Mouse (Mus musculus) forebrain, embryonic 13.5 days (tissue): ENCODE results near the gene Cacna2d3. TPM values are rescaled to one million over a fixed set of nuclear protein-coding genes. Genes with fewer than 3 reads are reported as not detected.

Experiments used
- ATAC-seq: fragments of 200-750 bp; cut with Nextera tagmentation; 2 replicates; pipeline ENCODE4 v1.8.0; 2017
- H3K27ac ChIP-seq: fragments of 300-500 bp; sonication (generic); 2 replicates; pipeline ENCODE4 v1.5.1; 2015; ENCODE audit warnings: inconsistent platforms, mild to moderate bottlenecking, moderate library complexity
- H3K27me3 ChIP-seq: fragments of 300-500 bp; sonication (generic); 2 replicates; pipeline ENCODE4 v1.6.1; 2015; ENCODE audit warnings: mild to moderate bottlenecking, inconsistent platforms
- H3K36me3 ChIP-seq: fragments of 300-500 bp; sonication (generic); 2 replicates; pipeline ENCODE4 v1.6.1; 2015; ENCODE audit warnings: mild to moderate bottlenecking, inconsistent platforms; ENCODE audit not compliant: poor library complexity, severe bottlenecking
- H3K4me1 ChIP-seq: fragments of 300-500 bp; sonication (generic); 2 replicates; pipeline ENCODE4 v1.6.1; 2015; ENCODE audit warnings: inconsistent platforms
- H3K4me2 ChIP-seq: fragments of 300-500 bp; sonication (generic); 2 replicates; pipeline ENCODE4 v1.6.1; 2015; ENCODE audit warnings: inconsistent platforms, mild to moderate bottlenecking, moderate library complexity
- H3K4me3 ChIP-seq: fragments of 300-500 bp; sonication (generic); 2 replicates; pipeline ENCODE4 v1.5.1; 2015; ENCODE audit warnings: mild to moderate bottlenecking, inconsistent platforms
- H3K9ac ChIP-seq: fragments of 300-500 bp; sonication (generic); 2 replicates; pipeline ENCODE4 v1.6.1; 2015; ENCODE audit warnings: mild to moderate bottlenecking, inconsistent platforms
- H3K9me3 ChIP-seq: fragments of 300-500 bp; sonication (generic); replicated peaks from 2 replicates; pipeline ENCODE4 v1.6.1; 2016; ENCODE audit warnings: inconsistent platforms
- WGBS: fragments of 180-500 bp; shearing (Covaris S2); methylation state at CpG from one replicate; pipeline ENCODE4 v1.1.7; 2015; 5-methylcytosine and 5-hydroxymethylcytosine counted together
- polyA plus RNA-seq: library from polyadenylated mRNA; unstranded; fragments of >200 nt; fragmentation: Nextera tagmentation; extraction: Ambion mirVana; gene quantifications from 2 replicates; pipeline ENCODE4 v1.2.1, GENCODE M21; 2015

Cacna2d3 gene
- polyA plus RNA-seq, 1 experiment from 2014 or later = 12.3 TPM

- Histone ChIP-seq H3K4me2 (no peak overlapping the region), H3K4me1 (peaks cover 5% of the 10 kb centered on the region; the same call in 1 of the 2 replicates), H3K27ac (no peak overlapping the region), H3K9ac (no peak overlapping the region), H3K9me3 (no peaks in the 10 kb centered on the region), H3K36me3 (no peaks in the 10 kb centered on the region), H3K4me3 (no peak overlapping the region), H3K27me3 (no peaks in the 10 kb centered on the region)
- no peak for ATAC-seq
- 91% methylated on average over 4 of the region's 4 CpGs for WGBS
Measured at GRCm38 (mm10) chr14:29009644-29010043, 712.0 kb downstream of the Cacna2d3 start.

DNA sequence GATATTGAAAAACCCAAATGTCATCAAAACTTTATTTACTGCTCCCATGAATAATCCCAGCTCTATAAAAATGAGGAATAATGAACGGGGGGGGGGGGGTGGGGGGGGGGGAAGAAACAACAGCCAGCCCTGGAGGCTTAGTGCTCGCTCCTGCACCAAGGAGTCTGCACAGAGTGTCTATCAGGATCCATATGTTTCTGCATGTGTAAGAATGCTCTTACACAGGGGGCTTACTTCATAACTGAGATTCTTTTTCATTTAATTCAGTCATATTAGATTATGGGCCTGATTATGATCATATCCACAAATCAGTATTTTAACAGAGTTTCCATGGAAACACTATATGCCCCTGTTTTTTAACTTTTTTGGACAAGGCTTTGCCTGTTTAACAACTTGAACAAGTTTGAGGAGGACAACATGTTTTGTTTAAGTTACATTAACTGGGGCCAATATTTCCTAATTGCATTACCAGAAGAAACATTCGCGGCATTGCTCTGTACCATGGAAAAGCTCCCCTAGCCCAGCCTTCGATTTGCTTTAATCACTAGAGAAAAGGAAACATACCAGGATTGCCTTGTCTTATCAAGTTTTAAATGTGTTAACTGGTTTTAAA is 716.3 kb downstream of the Cacna2d3 start:
- H3K27me3 ChIP-seq = no peaks in the 10 kb centered on the region
- H3K9me3 ChIP-seq = no peaks in the 10 kb centered on the region
- WGBS = 89% methylated on average over 4 of the region's 5 CpGs
- no peak for ATAC-seq
- no peak overlapping the region for H3K4me2 ChIP-seq
- peaks cover 2% of the 10 kb centered on the region; the same call in 1 of the 2 replicates for H3K4me1 ChIP-seq
- no peaks in the 10 kb centered on the region for H3K36me3 ChIP-seq
- H3K27ac ChIP-seq = no peak overlapping the region
- no peak overlapping the region for H3K9ac ChIP-seq
- no peak overlapping the region for H3K4me3 ChIP-seq

GRCm38 (mm10) chr14:28996569-28996968 is 725.1 kb downstream of the Cacna2d3 start:
- no peak overlapping the region for H3K4me3 ChIP-seq
- no peaks in the 10 kb centered on the region; the same call in 1 of the 2 replicates for H3K27me3 ChIP-seq
- ATAC-seq = no peak
- no peaks in the 10 kb centered on the region for H3K9me3 ChIP-seq
- 98% methylated on average over 3 of the region's 3 CpGs for WGBS
- H3K4me2 ChIP-seq = no peak overlapping the region
- H3K27ac ChIP-seq = no peak overlapping the region
- no peaks in the 10 kb centered on the region for H3K4me1 ChIP-seq
- no peak overlapping the region for H3K9ac ChIP-seq
- no peaks in the 10 kb centered on the region for H3K36me3 ChIP-seq

DNA sequence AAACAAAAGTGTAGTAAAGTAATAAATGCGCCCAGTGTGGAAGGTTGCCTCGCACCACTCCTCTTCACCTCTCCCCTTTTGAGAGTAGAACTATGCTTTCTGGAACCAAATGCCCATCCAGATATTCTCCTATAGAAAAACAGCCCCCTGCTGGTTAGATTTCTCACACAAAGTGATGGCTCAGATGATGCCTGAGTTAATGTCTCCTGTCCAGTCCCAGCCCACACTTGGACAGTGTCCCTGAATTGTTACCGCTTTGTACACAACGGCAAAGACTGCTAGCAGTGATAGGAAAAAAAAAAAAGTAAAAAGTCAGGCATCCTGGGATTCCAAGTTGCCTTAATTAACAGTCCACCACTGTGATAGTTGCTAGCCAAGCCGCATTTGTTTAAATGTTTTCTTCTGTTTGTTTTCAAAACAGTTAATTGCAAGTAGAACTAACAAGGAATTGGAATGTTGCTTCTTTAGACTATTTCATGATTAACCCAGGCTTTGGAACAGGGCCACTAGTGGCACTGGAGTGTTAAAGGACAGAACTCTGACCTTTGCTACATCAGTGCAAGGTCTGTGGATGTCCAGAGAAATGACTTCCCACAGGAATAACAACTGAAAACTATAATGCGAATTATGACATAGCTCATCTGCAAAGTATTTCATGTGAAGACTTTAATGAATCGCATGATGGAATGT is 733.3 kb downstream of the Cacna2d3 start:
- no peaks in the 10 kb centered on the region for H3K4me1 ChIP-seq
- no peak overlapping the region for H3K4me2 ChIP-seq
- no peak overlapping the region for H3K27ac ChIP-seq
- H3K9ac ChIP-seq = no peak overlapping the region
- H3K36me3 ChIP-seq = no peaks in the 10 kb centered on the region
- H3K4me3 ChIP-seq = no peak overlapping the region
- 91% methylated on average over 7 of the region's 7 CpGs for whole genome bisulfite sequencing
- H3K27me3 ChIP-seq = no peaks in the 10 kb centered on the region; the same call in 1 of the 2 replicates
- ATAC-seq = no peak
- no peaks in the 10 kb centered on the region for H3K9me3 ChIP-seq

GRCm38 (mm10) chr14:28984276-28984675 is 737.4 kb downstream of the Cacna2d3 start:
- Histone ChIP-seq H3K9me3 (no peaks in the 10 kb centered on the region), H3K9ac (no peak overlapping the region), H3K36me3 (no peaks in the 10 kb centered on the region), H3K4me1 (no peaks in the 10 kb centered on the region), H3K27ac (no peak overlapping the region), H3K4me3 (no peak overlapping the region), H3K27me3 (no peaks in the 10 kb centered on the region), H3K4me2 (no peak overlapping the region)
- no peak for ATAC-seq
- WGBS = 85% methylated on average over 2 of the region's 2 CpGs

GRCm38 (mm10) chr14:28980482-28980881 is 741.2 kb downstream of the Cacna2d3 start:
- Histone ChIP-seq H3K9me3 (no peaks in the 10 kb centered on the region), H3K4me1 (no peaks in the 10 kb centered on the region), H3K9ac (no peak overlapping the region), H3K27me3 (no peaks in the 10 kb centered on the region), H3K4me3 (no peak overlapping the region), H3K27ac (no peak overlapping the region), H3K4me2 (no peak overlapping the region), H3K36me3 (no peaks in the 10 kb centered on the region)
- no peak for ATAC-seq
- WGBS = 26% methylated on average over 3 of the region's 3 CpGs

- Histone ChIP-seq H3K36me3 (no peaks in the 10 kb centered on the region), H3K4me1 (no peaks in the 10 kb centered on the region), H3K9me3 (no peaks in the 10 kb centered on the region), H3K27me3 (no peaks in the 10 kb centered on the region), H3K27ac (no peak overlapping the region), H3K4me3 (no peak overlapping the region), H3K9ac (no peak overlapping the region), H3K4me2 (no peak overlapping the region)
- ATAC-seq = no peak
- WGBS = 89% methylated on average over 2 of the region's 2 CpGs
Measured at GRCm38 (mm10) chr14:28979230-28979629, 742.4 kb downstream of the Cacna2d3 start.

DNA sequence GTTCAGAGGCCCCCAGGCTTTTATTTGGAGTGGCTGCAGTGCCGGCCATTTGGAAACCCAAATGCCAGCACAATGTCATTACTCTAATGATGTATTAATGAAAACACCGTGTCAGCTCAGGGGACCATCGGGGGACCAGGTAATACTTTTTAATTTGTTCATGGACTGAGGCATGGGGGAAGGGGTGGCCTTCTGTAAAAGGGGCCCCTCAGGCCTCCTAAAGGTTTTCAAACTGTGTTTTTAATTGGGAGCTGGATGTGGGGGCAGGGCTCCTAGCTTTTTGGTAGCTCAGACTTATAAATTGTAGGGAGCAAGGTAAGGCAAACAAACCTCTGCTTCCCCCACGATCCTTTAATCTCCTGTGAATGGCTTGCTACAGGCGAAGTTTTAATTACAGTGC is 749.0 kb downstream of the Cacna2d3 start:
- Histone ChIP-seq H3K4me1 (peaks cover 11% of the 10 kb centered on the region), H3K27me3 (no peaks in the 10 kb centered on the region), H3K9ac (no peak overlapping the region), H3K9me3 (no peaks in the 10 kb centered on the region), H3K27ac (no peak overlapping the region), H3K4me2 (no peak overlapping the region), H3K4me3 (no peak overlapping the region), H3K36me3 (no peaks in the 10 kb centered on the region)
- 8% methylated on average over 5 of the region's 5 CpGs for WGBS
- ATAC-seq = no peak

DNA sequence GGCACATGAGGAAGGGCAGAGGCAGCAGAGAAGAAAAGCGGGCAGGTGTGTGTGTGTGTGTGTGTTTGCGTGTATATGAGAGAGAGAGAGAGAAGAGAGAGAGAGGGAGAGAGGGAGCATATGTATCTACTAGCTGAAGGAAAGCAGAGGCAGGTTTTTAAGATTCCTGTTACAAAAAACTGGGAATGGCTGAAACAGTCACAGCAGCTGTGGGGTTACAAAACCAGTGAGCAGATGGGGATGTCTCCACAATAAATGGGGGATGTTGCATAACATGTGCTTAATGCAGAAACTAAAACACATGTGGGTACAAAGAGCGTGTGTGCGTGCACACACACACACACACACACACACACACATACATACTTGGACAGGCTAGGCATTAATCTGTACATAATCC is 752.4 kb downstream of the Cacna2d3 start:
- H3K9me3 ChIP-seq = no peaks in the 10 kb centered on the region
- H3K4me2 ChIP-seq = no peak overlapping the region
- no peak overlapping the region for H3K27ac ChIP-seq
- no peaks in the 10 kb centered on the region for H3K27me3 ChIP-seq
- peaks cover 11% of the 10 kb centered on the region for H3K4me1 ChIP-seq
- WGBS = 90% methylated on average over 4 of the region's 4 CpGs
- ATAC-seq = no peak
- no peaks in the 10 kb centered on the region for H3K36me3 ChIP-seq
- no peak overlapping the region for H3K4me3 ChIP-seq
- H3K9ac ChIP-seq = no peak overlapping the region

- Histone ChIP-seq H3K4me1 (no peaks in the 10 kb centered on the region), H3K4me3 (no peak overlapping the region), H3K27ac (no peak overlapping the region), H3K27me3 (no peaks in the 10 kb centered on the region), H3K9me3 (no peaks in the 10 kb centered on the region), H3K36me3 (no peaks in the 10 kb centered on the region), H3K4me2 (no peak overlapping the region), H3K9ac (no peak overlapping the region)
- ATAC-seq = no peak
Measured at GRCm38 (mm10) chr14:28966881-28967280, 754.8 kb downstream of the Cacna2d3 start.

DNA sequence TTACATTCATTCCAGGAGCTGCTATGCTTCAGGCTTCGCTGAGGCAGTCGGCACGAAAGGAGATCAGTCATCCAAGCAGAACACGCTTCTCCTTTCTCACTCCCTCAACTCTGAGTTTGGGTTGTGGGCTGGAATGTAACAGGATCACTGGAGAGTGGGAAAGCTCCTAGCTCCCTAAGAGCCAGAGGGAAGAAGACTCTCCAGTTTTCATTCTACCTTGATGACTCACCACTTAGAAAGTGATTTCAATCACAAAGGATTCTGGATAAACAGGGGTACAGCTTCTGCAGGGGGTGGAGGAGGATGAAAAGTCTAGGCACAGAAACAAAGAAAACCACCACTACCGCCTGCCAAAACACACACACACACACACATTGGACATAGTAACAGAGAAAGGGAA is 760.3 kb downstream of the Cacna2d3 start:
- no peaks in the 10 kb centered on the region for H3K9me3 ChIP-seq
- no peak overlapping the region for H3K9ac ChIP-seq
- H3K4me3 ChIP-seq = no peak overlapping the region
- H3K27ac ChIP-seq = no peak overlapping the region
- no peaks in the 10 kb centered on the region for H3K36me3 ChIP-seq
- WGBS = 84% methylated on average over 5 of the region's 5 CpGs
- H3K27me3 ChIP-seq = no peaks in the 10 kb centered on the region
- no peak overlapping the region for H3K4me2 ChIP-seq
- peaks cover 31% of the 10 kb centered on the region for H3K4me1 ChIP-seq
- no peak for ATAC-seq

- Histone ChIP-seq H3K4me3 (no peak overlapping the region), H3K27ac (peak overlapping the region; percentile 93), H3K4me2 (no peak overlapping the region; the same call in 1 of the 2 replicates), H3K9ac (no peak overlapping the region), H3K36me3 (no peaks in the 10 kb centered on the region), H3K4me1 (peaks cover 52% of the 10 kb centered on the region), H3K27me3 (no peaks in the 10 kb centered on the region), H3K9me3 (no peaks in the 10 kb centered on the region)
- ATAC-seq = peak; percentile 43; the same call in 1 of the 2 replicates
- WGBS = 16% methylated on average over 3 of the region's 3 CpGs
Measured at GRCm38 (mm10) chr14:28959042-28959441, 762.6 kb downstream of the Cacna2d3 start.
